Mouse (Mus musculus): ENCODE results near the gene Cnr1. TPM values are rescaled to one million over a fixed set of nuclear protein-coding genes. Genes with fewer than 3 reads are reported as not detected.

The Cnr1 gene
- polyA plus RNA-seq (2012; rRNA removed) = 0.05 and 0.15 TPM in 2 replicates

GRCm38 (mm10) chr4:33924234-33924888 is at the start of gene Cnr1:
TSS of gene Cnr1 (plus strand) at chr4:33924593.

Other genes starting within 250 kb of the Cnr1 start
- 0.17 TPM in 1 of 2 replicates, not detected in the other for gene Spaca1, start 125.6 kb downstream of the Cnr1 start, polyA plus RNA-seq (2012; rRNA removed)